Mouse (Mus musculus) liver, embryonic 13.5 days (tissue): ENCODE results near the gene Hp1bp3. TPM values are rescaled to one million over a fixed set of nuclear protein-coding genes. Genes with fewer than 3 reads are reported as not detected.
A peak's percentile ranks its signal among the peaks of the same experiment; 100 is the strongest.

Experiments used
- ATAC-seq: fragments of 200-750 bp; cut with Nextera tagmentation; 2 replicates; pipeline ENCODE4 v1.8.0; 2017; ENCODE audit warnings: low read depth, mild to moderate bottlenecking, moderate number of reproducible peaks, moderate library complexity
- DNase-seq: peaks from one replicate; pipeline ENCODE4 v3.0.0; 2022
- H3K27ac ChIP-seq: fragments of 300-500 bp; sonication (generic); 2 replicates; pipeline ENCODE4 v1.5.1; 2015; ENCODE audit warnings: moderate library complexity, mild to moderate bottlenecking, inconsistent platforms
- H3K27me3 ChIP-seq: fragments of 300-500 bp; sonication (generic); 2 replicates; pipeline ENCODE4 v1.6.1; 2015; ENCODE audit warnings: mild to moderate bottlenecking, inconsistent platforms
- H3K36me3 ChIP-seq: fragments of 300-500 bp; sonication (generic); 2 replicates; pipeline ENCODE4 v1.6.1; 2015; ENCODE audit warnings: mild to moderate bottlenecking, inconsistent platforms
- H3K4me1 ChIP-seq: fragments of 300-500 bp; sonication (generic); replicated peaks from 2 replicates; pipeline ENCODE4 v1.6.1; 2015; ENCODE audit warnings: inconsistent platforms
- H3K4me2 ChIP-seq: fragments of 300-500 bp; sonication (generic); 2 replicates; pipeline ENCODE4 v1.6.1; 2015; ENCODE audit warnings: inconsistent platforms, mild to moderate bottlenecking, moderate library complexity
- H3K4me3 ChIP-seq: fragments of 300-500 bp; sonication (generic); replicated peaks from 2 replicates; pipeline ENCODE4 v1.5.1; 2015; ENCODE audit warnings: mild to moderate bottlenecking, inconsistent platforms
- H3K9ac ChIP-seq: fragments of 300-500 bp; sonication (generic); 2 replicates; pipeline ENCODE4 v1.6.1; 2015; ENCODE audit warnings: mild to moderate bottlenecking, inconsistent platforms
- H3K9me3 ChIP-seq: fragments of 300-500 bp; sonication (generic); replicated peaks from 2 replicates; pipeline ENCODE4 v1.6.1; 2016; ENCODE audit warnings: inconsistent platforms
- WGBS: fragments of 180-500 bp; shearing (Covaris S2); methylation state at CpG from one replicate; pipeline ENCODE4 v1.1.7; 2015; ENCODE audit not compliant: insufficient replicate concordance; 5-methylcytosine and 5-hydroxymethylcytosine counted together
- polyA plus RNA-seq: library from polyadenylated mRNA; unstranded; fragments of >200 nt; fragmentation: Nextera tagmentation; extraction: Ambion mirVana; gene quantifications from 2 replicates; pipeline ENCODE4 v1.2.1, GENCODE M21; 2015

The Hp1bp3 gene
- polyA plus RNA-seq, 1 experiment from 2014 or later, result 43.5 TPM

- H3K4me1 ChIP-seq, result peaks cover 38% of the 10 kb centered on the region
- DNase-seq, result no peak
- no peak for ATAC-seq
- H3K9me3 ChIP-seq, result no peaks in the 10 kb centered on the region
- 79% methylated on average over 10 of the region's 10 CpGs for WGBS
- no peak overlapping the region for H3K4me2 ChIP-seq
- no peak overlapping the region for H3K4me3 ChIP-seq
- H3K9ac ChIP-seq, result no peak overlapping the region
- H3K27me3 ChIP-seq, result no peaks in the 10 kb centered on the region
- no peak overlapping the region for H3K27ac ChIP-seq
- peaks cover 78% of the 10 kb centered on the region for H3K36me3 ChIP-seq
Measured at GRCm38 (mm10) chr4:138223623-138224022, 7.5 kb downstream of the Hp1bp3 start.

DNA sequence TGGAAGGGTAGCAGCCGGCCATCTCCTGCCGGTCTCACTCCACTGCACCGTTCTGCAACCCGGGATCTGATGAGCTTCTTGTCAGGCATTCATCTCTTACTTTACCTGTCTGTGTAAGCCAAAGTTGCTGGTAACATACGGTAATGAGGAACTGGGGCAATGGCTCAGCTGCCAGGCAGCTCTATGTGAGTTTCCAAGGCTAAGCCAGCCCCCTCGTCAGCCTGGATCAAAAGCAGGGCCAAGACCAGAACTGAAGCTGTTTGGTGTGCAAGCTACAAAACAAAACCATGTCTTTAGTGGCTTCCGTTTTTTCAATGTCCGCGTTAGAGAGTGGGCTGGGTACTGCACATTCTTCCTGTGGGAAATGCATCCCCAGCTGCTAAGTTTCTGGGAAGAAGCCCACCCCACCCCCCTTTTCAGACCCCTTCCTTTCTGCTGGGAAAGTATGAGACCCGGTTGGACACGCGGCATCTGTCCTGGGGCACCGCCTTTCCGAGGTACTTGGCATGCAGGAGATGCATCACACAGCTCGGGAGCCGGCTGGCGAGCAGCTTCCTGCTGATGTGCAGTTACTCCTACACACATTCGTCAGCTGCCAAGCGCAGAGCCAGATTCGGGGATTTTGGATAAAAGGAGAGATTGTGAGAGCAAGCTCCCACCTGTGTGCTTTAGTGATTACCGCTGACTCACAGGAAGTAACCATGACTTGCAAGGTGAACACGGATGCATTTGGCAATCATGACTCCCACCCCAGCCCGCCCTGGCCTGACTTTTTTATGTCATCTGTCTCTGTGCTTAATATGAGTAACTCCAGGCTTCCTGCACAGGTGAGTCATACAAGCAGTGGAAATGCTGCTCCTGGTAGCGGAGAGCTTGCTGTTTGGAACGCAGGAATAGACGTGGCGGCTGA lies 30.9 kb downstream of the Hp1bp3 start:
- WGBS, result 74% methylated on average over 27 of the region's 27 CpGs
- no peak for ATAC-seq
- no peak for DNase-seq
- peaks cover 58% of the 10 kb centered on the region for H3K36me3 ChIP-seq
- no peak overlapping the region for H3K27ac ChIP-seq
- H3K4me3 ChIP-seq, result no peak overlapping the region
- peaks cover 29% of the 10 kb centered on the region for H3K27me3 ChIP-seq
- H3K9ac ChIP-seq, result no peak overlapping the region
- no peak overlapping the region for H3K4me2 ChIP-seq
- peaks cover 28% of the 10 kb centered on the region for H3K4me1 ChIP-seq
- H3K9me3 ChIP-seq, result no peaks in the 10 kb centered on the region

DNA sequence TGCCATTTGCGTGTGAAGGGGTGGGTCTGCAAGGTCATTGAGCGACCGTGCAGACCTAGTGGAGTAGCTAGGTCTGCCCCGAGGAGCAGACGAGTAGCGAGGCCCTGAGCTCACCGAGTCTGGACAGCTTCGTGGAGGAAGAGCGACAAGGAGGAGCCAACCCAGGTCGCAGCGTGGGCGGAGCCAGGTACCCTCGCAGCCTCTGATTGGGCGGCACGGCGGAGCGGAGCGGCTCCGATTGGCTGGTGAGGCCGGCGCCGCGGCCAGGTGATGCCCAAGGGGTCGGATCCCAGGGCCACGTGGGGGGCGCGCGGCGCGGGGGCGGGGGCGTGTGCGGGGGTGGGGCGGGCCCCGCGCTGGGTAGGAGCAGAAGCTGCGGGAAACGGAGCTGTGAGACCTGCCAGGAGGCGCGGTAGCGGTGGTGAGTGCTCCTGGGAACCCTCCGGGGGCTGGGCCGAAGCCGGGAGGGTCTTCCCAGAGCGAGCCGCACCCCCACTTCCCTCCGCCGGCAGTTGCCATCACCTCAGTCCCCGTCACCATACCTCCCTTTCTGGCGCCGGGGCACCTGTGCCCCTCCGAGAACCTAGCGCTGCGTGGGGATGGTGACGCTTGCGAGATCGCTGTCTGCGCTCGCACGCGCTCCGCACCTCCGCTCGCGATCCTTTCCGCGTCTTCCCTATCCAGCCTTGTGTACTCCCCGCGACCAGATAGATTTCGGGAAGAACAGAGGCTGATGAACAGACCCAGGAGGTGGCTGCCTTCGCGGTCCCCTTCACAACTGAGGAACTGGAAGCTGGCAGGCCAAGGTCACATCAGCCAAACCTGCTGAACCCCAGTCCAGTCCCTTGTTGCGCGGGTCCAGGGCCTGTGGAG lies 34.2 kb downstream of the Hp1bp3 start, which contains the start of the genes Sh2d5 and Kif17:
Gene Sh2d5, plus strand, starts transcription at position 316 of the 873 bp plus-strand sequence.
Gene Kif17, plus strand, starts transcription at position 348 of the 873 bp plus-strand sequence.
- peak; percentile 69 for DNase-seq
- peak within 1 kb of the TSS; percentile 46 for H3K9ac ChIP-seq
- peaks cover 56% of the 10 kb centered on the region for H3K27me3 ChIP-seq
- no peak within 1 kb of the TSS for H3K27ac ChIP-seq
- 1% methylated on average over 65 of the region's 74 CpGs for WGBS
- peaks cover 25% of the 10 kb centered on the region for H3K36me3 ChIP-seq
- no peaks in the 10 kb centered on the region for H3K9me3 ChIP-seq
- peak within 1 kb of the TSS; percentile 60 for H3K4me3 ChIP-seq
- peak; percentile 84 for ATAC-seq
- H3K4me2 ChIP-seq, result peak within 1 kb of the TSS; percentile 88
- H3K4me1 ChIP-seq, result peaks cover 33% of the 10 kb centered on the region

DNA sequence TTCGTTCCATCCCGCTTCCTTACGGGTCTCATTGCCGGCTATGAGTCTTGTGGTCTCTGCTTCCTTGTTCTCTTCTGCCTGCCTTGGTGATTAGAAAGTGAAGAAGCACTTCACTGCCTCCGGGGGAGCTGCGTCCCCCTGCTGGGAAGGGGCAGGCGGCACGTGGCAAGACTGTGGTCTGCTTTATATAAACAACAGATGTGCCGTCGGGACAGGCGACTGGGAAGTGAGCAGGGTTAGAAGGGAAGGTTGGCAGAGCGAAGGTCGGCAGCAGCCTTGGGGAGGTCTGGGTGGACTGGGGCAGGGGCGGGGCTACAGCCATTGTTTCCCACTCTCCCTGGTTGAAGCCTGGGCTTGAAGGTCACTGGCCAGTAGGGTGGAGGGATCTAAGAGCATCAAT lies 35.7 kb downstream of the Hp1bp3 start:
- Histone ChIP-seq H3K9ac (0 out of 2 replicates have a peak overlapping the region, but pooled peaks have one; percentile 26), H3K36me3 (peaks cover 10% of the 10 kb centered on the region), H3K27ac (no peak overlapping the region), H3K4me2 (peak overlapping the region; percentile 88), H3K27me3 (peaks cover 60% of the 10 kb centered on the region), H3K4me3 (peak overlapping the region; percentile 19), H3K4me1 (peaks cover 33% of the 10 kb centered on the region), H3K9me3 (no peaks in the 10 kb centered on the region)
- under 1% methylated on average over 14 of the region's 14 CpGs for WGBS
- DNase-seq (no peak), ATAC-seq (no peak)

- whole genome bisulfite sequencing, result 24% methylated on average over 5 of the region's 5 CpGs
- Histone ChIP-seq H3K4me3 (no peak overlapping the region; the same call in 1 of the 2 replicates), H3K27ac (no peak overlapping the region), H3K9me3 (no peaks in the 10 kb centered on the region), H3K9ac (no peak overlapping the region), H3K4me2 (peak overlapping the region; percentile 88), H3K4me1 (peaks cover 33% of the 10 kb centered on the region), H3K36me3 (peaks cover 6% of the 10 kb centered on the region), H3K27me3 (peaks cover 64% of the 10 kb centered on the region)
- no peak for ATAC-seq
- no peak for DNase-seq
Measured at GRCm38 (mm10) chr4:138252231-138252630, 36.1 kb downstream of the Hp1bp3 start.

DNA sequence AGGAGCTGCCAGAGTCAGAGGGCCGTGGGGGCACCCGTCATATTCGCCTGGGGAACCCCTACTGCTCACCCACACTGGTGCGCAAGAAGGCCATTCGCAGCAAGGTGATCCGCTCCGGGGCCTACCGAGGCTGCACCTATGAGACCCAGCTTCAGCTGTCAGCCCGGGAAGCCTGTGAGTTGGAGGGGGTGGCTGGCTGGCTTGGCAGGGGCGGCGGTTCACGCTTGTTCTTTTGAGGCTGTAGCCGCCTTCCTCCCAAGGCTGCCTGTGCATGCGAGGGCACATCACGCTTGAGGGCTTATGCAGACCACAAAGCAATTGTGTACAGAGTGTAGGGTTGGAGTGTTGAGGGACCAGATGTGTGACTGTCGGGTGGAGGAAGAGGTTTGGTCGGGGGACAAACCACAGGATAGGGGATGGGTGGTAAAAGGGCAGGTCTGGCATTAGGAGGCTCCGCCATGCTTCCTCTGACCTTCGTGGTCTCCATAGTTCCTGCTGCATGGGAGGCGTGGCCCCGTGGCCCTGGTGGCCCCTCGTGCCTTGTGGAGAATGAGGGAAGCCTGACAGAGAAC lies 41.1 kb downstream of the Hp1bp3 start:
- WGBS, result 38% methylated on average over 22 of the region's 22 CpGs
- H3K9ac ChIP-seq, result no peak overlapping the region
- no peak overlapping the region for H3K27ac ChIP-seq
- no peak overlapping the region for H3K4me2 ChIP-seq
- DNase-seq (no peak), ATAC-seq (no peak)
- H3K36me3 ChIP-seq, result no peaks in the 10 kb centered on the region
- no peaks in the 10 kb centered on the region for H3K9me3 ChIP-seq
- H3K27me3 ChIP-seq, result peaks cover 46% of the 10 kb centered on the region
- H3K4me3 ChIP-seq, result no peak overlapping the region
- H3K4me1 ChIP-seq, result peaks cover 10% of the 10 kb centered on the region

DNA sequence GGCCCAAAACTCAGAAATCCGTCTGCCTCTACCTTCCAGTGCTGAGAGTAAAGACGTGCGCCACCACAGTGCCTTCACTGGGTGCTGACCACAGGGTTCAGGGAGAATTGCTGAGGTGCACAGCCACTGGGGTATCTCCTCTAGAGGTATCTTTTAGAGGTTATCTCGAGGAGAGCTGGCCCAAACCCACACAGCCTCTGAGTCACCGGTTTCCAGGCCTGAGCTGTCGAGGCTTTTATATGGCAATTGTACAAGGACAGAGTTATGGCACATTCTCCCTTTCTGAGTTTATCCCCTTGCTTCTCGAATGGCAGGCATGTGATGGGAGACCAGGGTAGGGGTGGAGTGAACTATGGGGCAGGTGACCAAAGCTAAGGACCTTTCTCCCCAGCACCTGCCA lies 42.6 kb downstream of the Hp1bp3 start:
- H3K9me3 ChIP-seq, result no peaks in the 10 kb centered on the region
- H3K36me3 ChIP-seq, result no peaks in the 10 kb centered on the region
- WGBS, result 59% methylated on average over 7 of the region's 7 CpGs
- H3K27me3 ChIP-seq, result peaks cover 45% of the 10 kb centered on the region
- H3K4me1 ChIP-seq, result peaks cover 16% of the 10 kb centered on the region
- no peak overlapping the region for H3K9ac ChIP-seq
- no peak overlapping the region for H3K4me2 ChIP-seq
- no peak overlapping the region for H3K4me3 ChIP-seq
- ATAC-seq (no peak), DNase-seq (no peak)
- H3K27ac ChIP-seq, result no peak overlapping the region

DNA sequence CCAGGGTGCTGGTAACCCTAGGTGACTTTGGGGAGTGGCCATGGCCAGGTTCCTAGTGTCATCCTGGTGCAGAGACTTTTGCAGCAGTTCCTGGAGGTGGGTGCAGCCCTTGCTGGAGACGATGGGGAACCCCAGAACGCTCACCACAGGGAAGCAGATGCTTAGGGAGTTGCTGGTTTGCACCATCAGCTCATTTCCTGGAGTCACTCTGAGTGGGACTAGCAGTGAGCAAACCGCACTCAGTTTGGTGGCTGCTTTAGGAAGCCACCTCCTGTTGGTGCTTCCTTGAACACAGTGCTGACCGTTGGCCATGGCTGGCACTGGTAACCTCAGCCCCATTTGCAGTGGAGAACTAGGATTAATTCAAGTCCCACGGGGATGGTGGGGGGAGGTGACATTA lies 43.4 kb downstream of the Hp1bp3 start:
- 36% methylated on average over 5 of the region's 5 CpGs for WGBS
- no peak for DNase-seq
- Histone ChIP-seq H3K36me3 (no peaks in the 10 kb centered on the region), H3K4me3 (no peak overlapping the region), H3K4me1 (peaks cover 16% of the 10 kb centered on the region), H3K27me3 (peaks cover 48% of the 10 kb centered on the region), H3K4me2 (no peak overlapping the region), H3K9me3 (no peaks in the 10 kb centered on the region), H3K27ac (no peak overlapping the region), H3K9ac (no peak overlapping the region)
- ATAC-seq, result no peak

GRCm38 (mm10) chr4:138261843-138262681 lies 46.0 kb downstream of the Hp1bp3 start:
- Histone ChIP-seq H3K4me3 (peak overlapping the region; percentile 70), H3K27ac (no peak overlapping the region), H3K9me3 (no peaks in the 10 kb centered on the region), H3K4me1 (peaks cover 16% of the 10 kb centered on the region), H3K4me2 (peak overlapping the region; percentile 84), H3K36me3 (no peaks in the 10 kb centered on the region), H3K9ac (peak overlapping the region; percentile 62), H3K27me3 (peaks cover 42% of the 10 kb centered on the region)
- ATAC-seq (peak; percentile 84), DNase-seq (peak; percentile 75)
- WGBS, result under 1% methylated on average over 76 of the region's 78 CpGs

DNA sequence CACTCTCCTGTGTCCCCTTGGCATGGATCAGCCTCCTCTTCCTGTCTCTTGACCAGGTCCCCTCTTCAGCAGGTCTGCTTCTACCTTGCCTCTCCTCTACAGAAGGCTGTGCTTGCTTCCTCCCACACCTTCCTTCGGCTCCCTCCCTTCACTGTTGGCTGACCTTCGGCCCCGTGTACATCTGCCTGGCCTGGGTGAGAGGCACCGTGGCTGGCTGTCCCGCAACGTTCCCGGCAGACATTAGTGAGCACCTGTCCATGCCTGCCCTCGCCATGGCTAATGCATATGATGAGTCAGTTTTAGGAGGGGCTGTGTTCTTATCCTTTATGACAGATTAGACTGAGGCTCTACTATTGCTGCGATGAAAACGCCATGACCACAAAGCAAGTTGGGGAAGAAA lies 51.8 kb downstream of the Hp1bp3 start:
- no peak overlapping the region for H3K27ac ChIP-seq
- H3K4me1 ChIP-seq, result peaks cover 2% of the 10 kb centered on the region
- no peak overlapping the region for H3K4me3 ChIP-seq
- WGBS, result 63% methylated on average over 10 of the region's 10 CpGs
- H3K4me2 ChIP-seq, result no peak overlapping the region
- ATAC-seq (no peak), DNase-seq (no peak)
- no peaks in the 10 kb centered on the region for H3K36me3 ChIP-seq
- H3K27me3 ChIP-seq, result peaks cover 27% of the 10 kb centered on the region
- H3K9me3 ChIP-seq, result no peaks in the 10 kb centered on the region
- H3K9ac ChIP-seq, result no peak overlapping the region
